Mouse (Mus musculus): ENCODE measurements around the gene Alx1. TPM values are rescaled to one million over a fixed set of nuclear protein-coding genes. Genes with fewer than 3 reads are reported as not detected.

Gene Alx1
- polyA plus RNA-seq, 1 experiment from 2014 or later: 0.64 TPM

DNA sequence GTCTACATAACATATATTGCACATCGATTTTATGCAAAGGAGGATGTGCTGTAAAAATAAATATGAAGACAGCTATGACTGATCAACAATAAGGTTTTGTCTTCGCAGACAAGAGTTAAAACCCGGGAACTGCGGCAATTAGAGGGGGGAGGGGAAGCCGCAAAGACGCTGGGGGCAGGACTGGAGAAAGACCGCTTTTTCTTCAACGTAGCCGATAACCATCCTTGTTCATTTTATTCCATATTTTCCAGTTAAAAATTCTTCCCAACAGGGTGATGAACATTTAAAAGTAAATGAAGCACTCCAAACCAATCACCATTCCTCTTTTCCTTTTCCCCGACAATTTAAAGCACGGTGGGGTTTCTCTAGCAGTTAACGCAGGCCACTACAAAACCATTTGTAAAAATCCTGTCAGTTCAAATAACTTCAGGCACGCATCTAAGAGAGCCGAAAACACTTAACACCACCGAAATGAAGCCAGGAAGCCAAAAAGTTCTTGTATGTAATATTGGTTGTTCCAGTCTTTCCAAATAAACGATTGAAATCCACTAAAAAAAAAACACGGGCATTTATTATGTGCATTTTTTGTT, 3.3 kb downstream of the Alx1 start:
- peak overlapping the region; percentile 55 for H3K4me3 ChIP-seq
- under 1% methylated on average over 17 of the region's 17 CpGs for WGBS
- H3K27me3 ChIP-seq (replicated peaks): peaks cover 69% of the 10 kb centered on the region
- no peak overlapping the region for H3K27ac ChIP-seq (replicated peaks)
- no peak overlapping the region for H3K9ac ChIP-seq
- peaks cover 18% of the 10 kb centered on the region for H3K4me1 ChIP-seq
- no peak for ATAC-seq (ENCODE audit: extremely low read depth, insufficient number of reproducible peaks, low FRiP score, low TSS enrichment)
- H3K9me3 ChIP-seq: no peaks in the 10 kb centered on the region
- peak overlapping the region; percentile 79 for H3K4me2 ChIP-seq
- no peaks in the 10 kb centered on the region for H3K36me3 ChIP-seq

- H3K4me3 ChIP-seq: no peak overlapping the region
- no peaks in the 10 kb centered on the region for H3K27me3 ChIP-seq (replicated peaks)
- no peak overlapping the region for H3K9ac ChIP-seq
- H3K4me1 ChIP-seq: no peaks in the 10 kb centered on the region
- 66% methylated on average over 2 of the region's 2 CpGs for WGBS
- ATAC-seq (ENCODE audit: extremely low read depth, insufficient number of reproducible peaks, low FRiP score, low TSS enrichment): no peak
- no peaks in the 10 kb centered on the region for H3K9me3 ChIP-seq
- H3K4me2 ChIP-seq: no peak overlapping the region
- no peaks in the 10 kb centered on the region for H3K36me3 ChIP-seq
- no peak overlapping the region for H3K27ac ChIP-seq (replicated peaks)
Observed at GRCm38 (mm10) chr10:103002556-103002955, 27.5 kb downstream of the Alx1 start.

DNA sequence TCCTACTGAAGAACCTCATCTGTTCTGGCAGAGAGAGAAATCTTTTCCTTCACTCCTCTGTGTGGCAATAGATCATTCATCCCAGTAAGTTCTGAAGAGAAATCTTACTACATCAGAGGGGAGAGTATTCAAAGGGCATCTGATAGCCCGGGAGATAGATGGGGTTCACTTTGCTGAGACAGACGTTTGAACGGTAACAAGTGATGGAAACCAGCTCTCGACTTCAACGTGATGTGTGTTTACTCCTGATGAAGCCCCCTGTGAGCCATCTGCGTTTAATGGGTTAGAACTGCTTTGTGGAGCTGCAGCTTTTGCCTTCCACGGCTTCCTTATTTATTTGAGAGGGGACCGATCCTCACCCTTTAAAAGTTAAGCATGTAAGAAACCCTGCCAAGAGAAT, 29.1 kb downstream of the Alx1 start:
- no peaks in the 10 kb centered on the region for H3K4me1 ChIP-seq
- H3K27me3 ChIP-seq (replicated peaks): no peaks in the 10 kb centered on the region
- peak overlapping the region; percentile 28 for H3K4me2 ChIP-seq
- no peak overlapping the region for H3K4me3 ChIP-seq
- H3K9ac ChIP-seq: no peak overlapping the region
- WGBS: 17% methylated on average over 8 of the region's 8 CpGs
- H3K27ac ChIP-seq (replicated peaks): no peak overlapping the region
- no peak for ATAC-seq (ENCODE audit: extremely low read depth, insufficient number of reproducible peaks, low FRiP score, low TSS enrichment)
- H3K36me3 ChIP-seq: no peaks in the 10 kb centered on the region
- no peaks in the 10 kb centered on the region for H3K9me3 ChIP-seq

DNA sequence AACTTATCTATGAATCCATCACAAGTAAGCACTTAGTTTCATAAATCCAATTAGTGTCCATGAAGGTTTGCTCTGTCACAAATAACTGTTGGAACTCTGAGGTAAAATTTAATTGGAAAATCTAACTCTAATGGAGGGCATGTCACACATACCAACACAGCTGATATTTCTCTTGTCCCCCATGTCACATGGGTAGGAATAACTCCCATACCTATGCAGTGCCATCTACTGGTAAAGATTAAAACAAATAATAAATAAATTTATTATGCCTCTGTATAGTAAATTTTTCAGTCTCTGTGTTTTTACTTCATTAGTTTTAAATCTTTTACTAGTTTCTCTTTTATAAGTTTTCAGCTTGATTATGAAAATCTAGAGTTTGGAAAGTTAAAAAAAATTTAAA, 30.4 kb downstream of the Alx1 start:
- no peak overlapping the region for H3K4me2 ChIP-seq
- no peak overlapping the region for H3K9ac ChIP-seq
- no peak overlapping the region for H3K27ac ChIP-seq (replicated peaks)
- H3K4me3 ChIP-seq: no peak overlapping the region
- no peaks in the 10 kb centered on the region for H3K27me3 ChIP-seq (replicated peaks)
- no peaks in the 10 kb centered on the region for H3K4me1 ChIP-seq
- ATAC-seq (ENCODE audit: extremely low read depth, insufficient number of reproducible peaks, low FRiP score, low TSS enrichment): no peak
- no peaks in the 10 kb centered on the region for H3K36me3 ChIP-seq
- H3K9me3 ChIP-seq: no peaks in the 10 kb centered on the region

DNA sequence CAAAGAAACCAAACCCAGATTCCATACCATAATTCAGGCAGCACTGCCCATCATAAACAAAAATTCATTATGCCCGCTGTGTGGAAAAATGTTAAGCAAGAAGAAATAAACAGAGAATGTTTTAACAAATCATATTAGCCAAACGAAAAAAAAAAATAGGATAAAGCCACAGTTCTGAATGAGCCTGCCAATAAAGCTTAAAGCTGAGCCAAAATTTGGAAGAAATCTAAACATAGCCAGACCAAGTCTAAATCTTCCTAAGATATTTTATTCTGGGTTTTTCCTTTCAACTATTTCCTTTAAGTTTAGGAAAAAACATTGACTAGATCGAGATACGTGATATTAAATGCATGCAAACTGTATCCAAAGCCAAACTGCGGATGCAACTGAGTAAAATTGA, 54.9 kb downstream of the Alx1 start:
- H3K27me3 ChIP-seq (replicated peaks): no peaks in the 10 kb centered on the region
- H3K4me3 ChIP-seq: no peak overlapping the region
- H3K36me3 ChIP-seq: no peaks in the 10 kb centered on the region
- no peak overlapping the region for H3K27ac ChIP-seq (replicated peaks)
- 68% methylated on average over 5 of the region's 5 CpGs for WGBS
- H3K9me3 ChIP-seq: no peaks in the 10 kb centered on the region
- H3K4me2 ChIP-seq: no peak overlapping the region
- ATAC-seq (ENCODE audit: extremely low read depth, insufficient number of reproducible peaks, low FRiP score, low TSS enrichment): no peak
- H3K4me1 ChIP-seq: no peaks in the 10 kb centered on the region
- H3K9ac ChIP-seq: no peak overlapping the region

DNA sequence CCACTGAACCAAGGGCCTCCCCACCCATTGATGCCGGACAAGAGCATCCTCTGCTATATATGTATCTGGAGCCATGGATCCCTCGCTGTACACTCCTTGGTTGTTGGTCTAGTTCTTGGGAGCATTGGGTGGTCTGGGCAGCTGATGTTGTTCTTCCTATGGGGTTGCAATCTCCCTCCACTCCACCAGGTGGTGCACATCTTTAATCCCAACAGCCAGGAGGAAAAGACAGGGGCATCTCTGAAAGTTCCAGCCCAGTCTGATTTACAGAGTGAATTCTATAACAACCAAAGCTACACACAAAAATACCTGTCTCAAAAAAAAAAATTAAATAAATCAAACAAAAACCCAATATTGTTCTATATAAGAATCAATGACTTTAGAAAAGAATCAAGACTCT, 70.4 kb downstream of the Alx1 start:
- Histone ChIP-seq H3K4me3 (no peak overlapping the region), H3K27ac (replicated peaks) (no peak overlapping the region), H3K9me3 (no peaks in the 10 kb centered on the region), H3K36me3 (no peaks in the 10 kb centered on the region), H3K4me2 (no peak overlapping the region), H3K9ac (no peak overlapping the region), H3K27me3 (replicated peaks) (no peaks in the 10 kb centered on the region), H3K4me1 (no peaks in the 10 kb centered on the region)
- no peak for ATAC-seq (ENCODE audit: extremely low read depth, insufficient number of reproducible peaks, low FRiP score, low TSS enrichment)
- 76% methylated on average over 2 of the region's 2 CpGs for WGBS

Other genes with a start within 250 kb of the Alx1 start
- not detected in 2 replicates for gene Lrriq1, start 206.1 kb upstream of the Alx1 start, polyA plus RNA-seq (2015; fragmentation: Nextera tagmentation; extraction: Ambion mirVana)